Mouse (Mus musculus) heart, postnatal 0 days (tissue): ENCODE results near the gene Oaf. TPM values are rescaled to one million over a fixed set of nuclear protein-coding genes. Genes with fewer than 3 reads are reported as not detected.

Source experiments
- ATAC-seq: fragments of 200-750 bp; cut with Nextera tagmentation; 2 replicates; pipeline ENCODE4 v1.8.0; 2017; ENCODE audit warnings: low read depth, moderate number of reproducible peaks, moderate library complexity; ENCODE audit not compliant: insufficient read depth
- DNase-seq: peaks from one replicate; pipeline ENCODE4 v3.0.0-alpha.2; 2016; ENCODE audit warnings: low spot score
- H3K27ac ChIP-seq: fragments of 300-500 bp; sonication (generic); 2 replicates; pipeline ENCODE4 v1.5.1; 2014; ENCODE audit warnings: low read depth, mild to moderate bottlenecking
- H3K27me3 ChIP-seq: fragments of 300-500 bp; sonication (generic); 2 replicates; pipeline ENCODE4 v1.6.1; 2014; ENCODE audit warnings: low read length, mixed read lengths; ENCODE audit not compliant: control insufficient read depth, insufficient read depth
- H3K36me3 ChIP-seq: fragments of 300-500 bp; sonication (generic); replicated peaks from 2 replicates; pipeline ENCODE4 v1.6.1; 2014; ENCODE audit warnings: low read length, mixed read lengths; ENCODE audit not compliant: control insufficient read depth, insufficient read depth
- H3K4me1 ChIP-seq: fragments of 300-500 bp; sonication (generic); 2 replicates; pipeline ENCODE4 v1.6.1; 2014; ENCODE audit warnings: antibody characterized with exemption; ENCODE audit not compliant: control insufficient read depth, insufficient read depth
- H3K4me2 ChIP-seq: fragments of 300-500 bp; sonication (generic); 2 replicates; pipeline ENCODE4 v1.6.1; 2014; ENCODE audit warnings: low read depth, mild to moderate bottlenecking, low read length, moderate library complexity
- H3K4me3 ChIP-seq: fragments of 300-500 bp; sonication (generic); 2 replicates; pipeline ENCODE4 v1.5.1; 2014; ENCODE audit warnings: low read depth, low read length
- H3K9ac ChIP-seq: fragments of 300-500 bp; sonication (generic); replicated peaks from 2 replicates; pipeline ENCODE4 v1.6.1; 2014; ENCODE audit warnings: low read depth, low read length, mixed read lengths
- H3K9me3 ChIP-seq: fragments of 300-500 bp; sonication (generic); replicated peaks from 2 replicates; pipeline ENCODE4 v1.6.1; 2016; ENCODE audit warnings: low read length; ENCODE audit not compliant: control insufficient read depth
- CTCF ChIP-seq: IDR thresholded peaks from 2 replicates; pipeline ENCODE4 v1.5.1; 2016; ENCODE audit warnings: antibody characterized with exemption, control low read depth, low read depth
- EP300 ChIP-seq: IDR thresholded peaks from 2 replicates; pipeline ENCODE4 v1.6.1; 2016; ENCODE audit warnings: antibody characterized with exemption, low read depth
- WGBS: fragments of 180-500 bp; shearing (Covaris S2); extraction: QIAGEN DNeasy Blood & Tissue Kit; methylation state at CpG from one replicate; pipeline ENCODE4 v1.1.7; 2014; 5-methylcytosine and 5-hydroxymethylcytosine counted together
- polyA plus RNA-seq: library from polyadenylated mRNA; unstranded; fragments of >200 nt; fragmentation: Nextera tagmentation; extraction: Ambion mirVana; gene quantifications from 2 replicates; pipeline ENCODE4 v1.2.1, GENCODE M21; 2015
- total RNA-seq: library from RNA; depleted of rRNA; stranded (reverse); fragments of >200 nt; gene quantifications from 2 replicates; pipeline ENCODE4 v1.2.3, GENCODE M21; 2014; ENCODE audit warnings: low replicate concordance

Gene Oaf
- total and polyA plus RNA-seq, 2 experiments from 2014 or later: 22.4 to 26.6 TPM

- WGBS: 62% methylated on average over 7 of the region's 7 CpGs
- DNase-seq: no peak
- no peak for ATAC-seq
- Histone ChIP-seq H3K36me3 (no peaks in the 10 kb centered on the region), H3K4me2 (no peak overlapping the region), H3K27ac (no peak overlapping the region), H3K9me3 (no peaks in the 10 kb centered on the region), H3K27me3 (no peaks in the 10 kb centered on the region), H3K9ac (no peak overlapping the region), H3K4me1 (peaks cover 5% of the 10 kb centered on the region; the same call in 1 of the 2 replicates), H3K4me3 (no peak overlapping the region)
- TF ChIP-seq EP300: no peak
- TF ChIP-seq CTCF: no peak
Observed at GRCm38 (mm10) chr9:43245801-43246570, 6.3 kb upstream of the Oaf start.

- Histone ChIP-seq H3K4me2 (no peak overlapping the region), H3K4me1 (peaks cover 11% of the 10 kb centered on the region), H3K9ac (no peak overlapping the region), H3K36me3 (no peaks in the 10 kb centered on the region), H3K9me3 (no peaks in the 10 kb centered on the region), H3K27ac (no peak overlapping the region), H3K27me3 (no peaks in the 10 kb centered on the region), H3K4me3 (no peak overlapping the region)
- no peak for ATAC-seq
- WGBS: 76% methylated on average over 5 of the region's 5 CpGs
- no peak for TF ChIP-seq EP300
- no peak for TF ChIP-seq CTCF
- DNase-seq: no peak
Observed at GRCm38 (mm10) chr9:43242432-43242831, 2.7 kb upstream of the Oaf start.

GRCm38 (mm10) chr9:43241970-43242369, 2.3 kb upstream of the Oaf start:
- DNase-seq: no peak
- Histone ChIP-seq H3K4me1 (peaks cover 10% of the 10 kb centered on the region), H3K4me3 (no peak overlapping the region), H3K9me3 (no peaks in the 10 kb centered on the region), H3K36me3 (no peaks in the 10 kb centered on the region), H3K27ac (no peak overlapping the region), H3K9ac (no peak overlapping the region), H3K27me3 (no peaks in the 10 kb centered on the region), H3K4me2 (no peak overlapping the region)
- no peak for ATAC-seq
- 83% methylated on average over 8 of the region's 8 CpGs for WGBS
- TF ChIP-seq CTCF: no peak
- TF ChIP-seq EP300: no peak

GRCm38 (mm10) chr9:43241291-43241690, 1.6 kb upstream of the Oaf start:
- ATAC-seq: no peak
- no peak overlapping the region for H3K4me3 ChIP-seq
- no peaks in the 10 kb centered on the region for H3K36me3 ChIP-seq
- H3K9me3 ChIP-seq: no peaks in the 10 kb centered on the region
- H3K4me2 ChIP-seq: no peak overlapping the region
- no peak for TF ChIP-seq EP300
- TF ChIP-seq CTCF: no peak
- H3K27ac ChIP-seq: no peak overlapping the region
- WGBS: 54% methylated on average over 4 of the region's 4 CpGs
- no peak for DNase-seq
- peaks cover 7% of the 10 kb centered on the region; the same call in 1 of the 2 replicates for H3K4me1 ChIP-seq
- H3K9ac ChIP-seq: no peak overlapping the region
- H3K27me3 ChIP-seq: no peaks in the 10 kb centered on the region

GRCm38 (mm10) chr9:43240594-43240900, 836 bp upstream of the Oaf start:
- H3K36me3 ChIP-seq: no peaks in the 10 kb centered on the region
- H3K4me2 ChIP-seq: peak overlapping the region; percentile 75
- WGBS: 53% methylated on average over 2 of the region's 2 CpGs
- TF ChIP-seq CTCF: no peak
- no peak overlapping the region; the same call in 1 of the 2 replicates for H3K4me3 ChIP-seq
- no peaks in the 10 kb centered on the region for H3K27me3 ChIP-seq
- H3K9ac ChIP-seq: 0 out of 2 replicates have a peak overlapping the region, but pooled peaks have one; percentile 61
- DNase-seq: no peak
- H3K27ac ChIP-seq: peak overlapping the region; percentile 65; the same call in 1 of the 2 replicates
- peaks cover 7% of the 10 kb centered on the region; the same call in 1 of the 2 replicates for H3K4me1 ChIP-seq
- ATAC-seq: no peak
- no peaks in the 10 kb centered on the region for H3K9me3 ChIP-seq
